Mouse (Mus musculus) heart, postnatal 10 days (tissue): ENCODE data around the gene Fam243. TPM values are rescaled to one million over a fixed set of nuclear protein-coding genes. Genes with fewer than 3 reads are reported as not detected.

Source experiments
- DNase-seq, 2 experiments: peaks; one replicate each; pipeline ENCODE4 v3.0.0; 2021
- intact Hi-C: fragments of 180-260 bp; cut with DNase I; formaldehyde crosslinking; loops from one replicate; pipeline ENCODE4 v1.15.1; 2025
- total RNA-seq, 2 experiments: library from RNA; stranded (reverse); gene quantifications; 2 replicates each; pipeline ENCODE4 v1.2.3; 2021

Fam243 gene
- total RNA-seq, 2 experiments from 2014 or later = 0.62 to 1.2 TPM

DNA sequence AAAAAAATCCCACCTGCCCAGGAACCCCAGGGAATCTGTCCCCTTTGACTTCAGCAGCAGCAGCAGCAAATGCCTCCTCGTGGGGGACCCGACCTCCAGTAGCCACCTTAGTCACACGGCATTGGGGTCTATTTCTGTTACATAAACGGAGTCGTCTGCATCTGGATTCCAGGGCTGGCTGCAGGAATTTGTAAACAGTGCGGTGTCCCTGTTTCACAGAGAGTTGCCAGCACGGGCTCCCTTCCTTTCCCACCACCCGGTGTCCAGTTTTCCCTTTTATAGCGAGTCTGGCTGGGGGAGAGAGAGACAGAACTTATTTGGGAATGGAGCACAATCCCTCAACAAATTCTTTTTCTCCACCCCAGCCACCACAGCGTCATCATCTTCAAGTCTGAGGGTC, 36.2 kb downstream of the Fam243 start:
- DNase-seq = no peak
- intact Hi-C loops = loop anchor here (5.0 to 10.0 kb wide), 2 partner anchors 228 to 560 kb away; partner anchors contain the start of genes Cryzl1, Gm49711, Itsn1 and Mrps6

GRCm38 (mm10) chr16:92282671-92283070, 38.6 kb downstream of the Fam243 start:
- intact Hi-C loops = loop anchor here (10.0 kb wide), 1 partner anchor 558 kb away; the partner anchor contains the start of genes Cryzl1 and Itsn1
- no peak for DNase-seq

DNA sequence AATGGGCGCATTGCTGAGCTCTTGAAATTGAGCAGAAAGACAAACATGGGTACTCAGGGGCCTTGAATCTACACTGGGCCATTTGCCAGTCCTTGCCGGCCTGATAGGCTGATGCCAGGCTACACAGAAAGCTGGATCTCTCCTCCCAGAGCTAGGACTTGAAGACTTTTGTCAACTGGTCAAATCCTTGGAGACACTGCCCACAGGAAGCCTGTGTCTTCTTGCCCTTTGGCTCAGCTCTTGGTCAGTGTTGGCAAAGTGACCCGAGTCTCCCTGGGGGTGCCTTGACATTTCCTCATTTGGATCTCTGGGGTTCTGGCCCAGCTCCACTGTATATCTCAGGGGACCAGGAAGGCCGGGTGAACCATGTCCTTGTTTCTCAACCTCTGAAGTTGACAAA, 45.7 kb downstream of the Fam243 start:
- intact Hi-C loops = no loop called here
- no peak for DNase-seq

DNA sequence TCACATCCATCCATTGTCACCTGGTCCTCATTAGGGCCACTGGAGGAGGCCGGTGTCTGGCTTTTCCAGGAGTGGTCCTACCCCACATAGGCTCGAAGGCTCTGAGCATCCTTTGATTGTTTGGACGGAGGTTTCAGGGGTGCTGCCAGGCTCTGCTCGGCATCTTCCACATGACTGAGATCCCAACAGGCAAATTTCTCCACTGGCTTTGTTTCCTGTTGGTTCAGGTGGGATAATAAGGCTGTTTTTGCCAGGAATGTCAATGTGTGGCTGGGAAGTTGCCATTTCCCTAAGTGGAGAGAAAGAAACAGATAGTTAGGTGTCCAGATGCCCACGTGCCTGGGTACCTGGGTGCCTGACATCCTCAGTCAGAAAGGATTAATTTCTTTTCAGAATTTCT, 46.7 kb downstream of the Fam243 start:
- intact Hi-C loops = no loop called here
- no peak for DNase-seq

Other genes starting within 250 kb of the Fam243 start
- not detected for gene Kcne2, start 29.1 kb downstream of the Fam243 start, total RNA-seq
- 10 to 100 TPM; 48.9 to 54.0 TPM for gene Smim11, start 20.2 kb downstream of the Fam243 start, total RNA-seq
- 100 to 1,000 TPM; 415 to 442 TPM for gene Kcne1, start 38.0 kb upstream of the Fam243 start, total RNA-seq
- 10 to 100 TPM; 87.4 to 90.2 TPM for gene Rcan1, start 149.4 kb upstream of the Fam243 start, total RNA-seq
- gene Clic6, start 164.3 kb upstream of the Fam243 start, total RNA-seq = under 1 TPM; 0.12 to 0.29 TPM